Mouse (Mus musculus): ENCODE measurements at regions not wholly inside any gene's neighbourhood (a gene's known extent, or its start where the extent isn't known, plus 50 kb on each side); places are given as distances from the start of the nearest gene placed in this dataset.

DNA sequence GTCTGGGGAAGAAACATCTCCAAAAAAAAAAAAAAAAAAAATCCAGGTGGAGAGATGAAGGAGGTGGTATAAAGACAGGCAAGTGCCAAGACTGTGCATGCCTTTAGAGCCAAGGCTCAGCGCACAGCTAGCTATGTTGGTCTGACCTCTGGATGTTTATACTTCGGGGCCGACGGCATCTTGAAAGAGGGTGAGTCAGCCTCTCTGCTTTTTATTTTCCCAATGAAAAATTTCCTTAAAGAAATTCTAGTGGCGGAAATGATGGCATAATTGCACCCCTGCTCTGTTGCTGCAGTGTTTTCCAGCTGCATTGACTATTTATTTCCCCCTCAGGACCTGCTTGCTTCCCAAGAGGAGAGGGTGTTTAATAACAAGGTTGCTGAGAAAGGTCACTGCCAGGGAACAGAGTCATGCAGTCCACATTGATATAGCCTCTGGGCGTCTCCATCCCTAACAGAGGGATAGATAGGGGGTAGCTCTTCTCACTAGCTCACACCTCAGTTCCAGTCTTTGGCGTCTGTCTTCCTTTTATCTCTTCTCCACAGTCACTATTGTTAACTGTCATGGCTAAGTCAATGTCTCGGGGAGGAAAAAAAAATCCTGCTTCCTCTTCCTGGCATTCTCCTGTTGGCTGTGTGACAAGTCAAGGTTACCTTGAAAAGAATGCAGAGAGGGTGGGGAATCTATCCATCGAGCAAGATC is 599.7 kb upstream of the Fam160b2 start:
- ATAC-seq (ENCODE audit: insufficient read depth) (peak; percentile 80), DNase-seq (ENCODE audit: low read depth in 3 of 3, low spot score in 3 of 3) (no peak)
- Histone ChIP-seq H3K27ac (no peak overlapping the region), H3K27me3 (ENCODE audit: control insufficient read depth, insufficient read depth, low read length) (no peaks in the 10 kb centered on the region), H3K4me1 (replicated peaks; ENCODE audit: control insufficient read depth in 2 of 2, insufficient read depth in 2 of 2, low read length in 1 of 2) (peaks cover 11 to 37% of the 10 kb centered on the region in 2 experiments), H3K4me3 (ENCODE audit: insufficient read depth in 1 of 2, low read depth in 2 of 2, low read length in 2 of 2) (no peak overlapping the region), H3K4me2 (ENCODE audit: low read depth) (no peak overlapping the region), H3K9me3 (ENCODE audit: control insufficient read depth, low read length) (no peaks in the 10 kb centered on the region), H3K36me3 (replicated peaks; ENCODE audit: control insufficient read depth, insufficient read depth, low read depth) (no peaks in the 10 kb centered on the region), H3K9ac (replicated peaks) (no peak overlapping the region)
- WGBS (ENCODE audit: insufficient replicate concordance), result 37% methylated on average over 9 of the region's 9 CpGs
- no peak for TF ChIP-seq CTCF (IDR thresholded peaks at IDR 0.05; ENCODE audit: low read depth)
- TF ChIP-seq EP300 (IDR thresholded peaks at IDR 0.05; ENCODE audit: low read depth), result peak; percentile 67

DNA sequence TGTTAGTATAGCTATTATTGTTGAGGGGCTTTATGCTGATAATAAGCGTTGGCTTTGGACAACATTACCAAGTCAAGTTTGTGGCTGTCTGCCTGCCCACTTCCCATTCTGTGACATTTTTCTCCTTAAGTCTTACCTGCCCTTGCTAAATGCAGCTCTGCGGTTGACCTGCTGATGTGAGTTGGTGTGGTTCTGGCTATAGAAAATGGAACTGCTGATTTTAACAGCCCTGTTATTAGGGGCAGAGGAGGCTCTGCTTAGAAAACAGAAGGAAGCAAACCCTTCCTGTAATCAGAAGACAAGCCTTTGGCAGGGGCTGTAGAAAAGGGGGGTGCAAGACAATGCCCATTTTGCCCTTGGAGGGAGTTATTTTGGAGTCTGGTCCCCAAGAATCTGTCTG is 594.6 kb upstream of the Fam160b2 start:
- Histone ChIP-seq H3K4me3 (ENCODE audit: insufficient read depth in 1 of 2, low read depth in 2 of 2, low read length in 2 of 2) (no peak overlapping the region), H3K9ac (replicated peaks) (no peak overlapping the region), H3K9me3 (ENCODE audit: control insufficient read depth, low read length) (no peaks in the 10 kb centered on the region), H3K27ac (no peak overlapping the region), H3K4me1 (replicated peaks; ENCODE audit: control insufficient read depth in 2 of 2, insufficient read depth in 2 of 2, low read length in 1 of 2) (peaks cover 2 to 8% of the 10 kb centered on the region in 2 experiments), H3K27me3 (ENCODE audit: control insufficient read depth, insufficient read depth, low read length) (no peaks in the 10 kb centered on the region), H3K36me3 (replicated peaks; ENCODE audit: control insufficient read depth, insufficient read depth, low read depth) (no peaks in the 10 kb centered on the region), H3K4me2 (ENCODE audit: low read depth) (no peak overlapping the region)
- WGBS (ENCODE audit: insufficient replicate concordance), result 46% methylated on average over 2 of the region's 2 CpGs
- no peak for TF ChIP-seq CTCF (IDR thresholded peaks at IDR 0.05; ENCODE audit: low read depth)
- TF ChIP-seq EP300 (IDR thresholded peaks at IDR 0.05; ENCODE audit: low read depth), result no peak
- ATAC-seq (ENCODE audit: insufficient read depth) (no peak), DNase-seq (ENCODE audit: low read depth in 3 of 3, low spot score in 3 of 3) (no peak)

DNA sequence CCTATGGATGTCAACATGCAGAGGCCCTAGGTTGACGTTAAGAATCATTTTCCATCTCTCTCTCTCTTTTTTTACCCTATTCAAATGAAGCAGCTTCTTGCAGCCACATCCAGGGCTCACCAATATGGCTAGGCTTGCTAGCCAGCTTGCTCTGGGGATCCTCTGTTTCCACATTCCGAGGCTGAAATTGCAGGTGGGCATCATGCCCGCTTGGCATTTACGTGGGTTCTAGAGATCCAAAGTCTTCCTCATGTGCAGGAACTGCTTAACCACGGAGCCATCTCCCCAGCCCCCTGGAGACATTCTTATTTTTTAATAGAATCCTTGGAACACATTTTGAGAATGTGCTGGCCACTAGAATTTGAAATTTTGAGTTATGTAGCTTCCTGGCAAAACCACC is 592.9 kb upstream of the Fam160b2 start:
- Histone ChIP-seq H3K4me2 (ENCODE audit: low read depth) (no peak overlapping the region), H3K4me1 (replicated peaks; ENCODE audit: control insufficient read depth in 2 of 2, insufficient read depth in 2 of 2, low read length in 1 of 2) (peaks cover 0 to 2% of the 10 kb centered on the region in 2 experiments; a peak in 1 of 4 replicates), H3K4me3 (ENCODE audit: insufficient read depth in 1 of 2, low read depth in 2 of 2, low read length in 2 of 2) (no peak overlapping the region), H3K27ac (no peak overlapping the region), H3K27me3 (ENCODE audit: control insufficient read depth, insufficient read depth, low read length) (no peaks in the 10 kb centered on the region), H3K9ac (replicated peaks) (no peak overlapping the region), H3K36me3 (replicated peaks; ENCODE audit: control insufficient read depth, insufficient read depth, low read depth) (no peaks in the 10 kb centered on the region), H3K9me3 (ENCODE audit: control insufficient read depth, low read length) (no peaks in the 10 kb centered on the region)
- 60% methylated on average over 5 of the region's 5 CpGs for WGBS (ENCODE audit: insufficient replicate concordance)
- ATAC-seq (ENCODE audit: insufficient read depth) (no peak), DNase-seq (ENCODE audit: low read depth in 3 of 3, low spot score in 3 of 3) (no peak)
- no peak for TF ChIP-seq EP300 (IDR thresholded peaks at IDR 0.05; ENCODE audit: low read depth)
- no peak for TF ChIP-seq CTCF (IDR thresholded peaks at IDR 0.05; ENCODE audit: low read depth)

- H3K4me1 ChIP-seq (replicated peaks; ENCODE audit: control insufficient read depth in 2 of 2, insufficient read depth in 2 of 2, low read length in 1 of 2), result peaks cover 0 to 2% of the 10 kb centered on the region in 2 experiments; a peak in 1 of 4 replicates
- no peaks in the 10 kb centered on the region for H3K27me3 ChIP-seq (ENCODE audit: control insufficient read depth, insufficient read depth, low read length)
- H3K4me2 ChIP-seq (ENCODE audit: low read depth), result no peak overlapping the region
- 15% methylated on average over 2 of the region's 2 CpGs for WGBS (ENCODE audit: insufficient replicate concordance)
- no peak overlapping the region for H3K4me3 ChIP-seq (ENCODE audit: insufficient read depth in 1 of 2, low read depth in 2 of 2, low read length in 2 of 2)
- TF ChIP-seq EP300 (IDR thresholded peaks at IDR 0.05; ENCODE audit: low read depth) (no peak), CTCF (IDR thresholded peaks at IDR 0.05; ENCODE audit: low read depth) (no peak)
- DNase-seq (ENCODE audit: low read depth in 3 of 3, low spot score in 3 of 3) (no peak), ATAC-seq (ENCODE audit: insufficient read depth) (no peak)
- H3K27ac ChIP-seq, result no peak overlapping the region
- H3K9me3 ChIP-seq (ENCODE audit: control insufficient read depth, low read length), result no peaks in the 10 kb centered on the region
- H3K36me3 ChIP-seq (replicated peaks; ENCODE audit: control insufficient read depth, insufficient read depth, low read depth), result no peaks in the 10 kb centered on the region
- H3K9ac ChIP-seq (replicated peaks), result no peak overlapping the region
Measured at GRCm38 (mm10) chr14:71189360-71189759, 589.7 kb upstream of the Fam160b2 start.

DNA sequence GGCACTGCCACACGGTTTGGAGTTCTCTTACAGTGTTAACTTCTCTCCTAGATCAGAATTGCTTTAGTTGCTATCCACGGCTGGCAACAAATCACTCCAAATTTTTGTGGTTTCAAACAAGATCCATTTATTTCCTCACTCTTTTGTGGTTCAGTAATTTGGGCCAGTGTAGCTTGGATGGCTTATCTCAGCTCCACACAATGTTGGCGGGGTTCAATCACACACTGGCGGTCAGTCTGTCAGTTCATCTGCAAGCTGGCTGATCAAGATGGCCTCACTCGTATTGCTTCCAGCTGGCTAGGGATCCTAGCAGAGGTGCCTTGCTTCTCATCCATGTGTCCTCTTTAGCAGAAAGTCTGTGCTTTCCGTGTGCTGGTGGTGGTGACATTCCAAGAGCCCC is 577.7 kb upstream of the Fam160b2 start:
- Histone ChIP-seq H3K4me1 (replicated peaks; ENCODE audit: control insufficient read depth in 2 of 2, insufficient read depth in 2 of 2, low read length in 1 of 2) (peaks cover 0 to 5% of the 10 kb centered on the region in 2 experiments; a peak in 1 of 4 replicates), H3K9me3 (ENCODE audit: control insufficient read depth, low read length) (no peaks in the 10 kb centered on the region), H3K9ac (replicated peaks) (no peak overlapping the region), H3K36me3 (replicated peaks; ENCODE audit: control insufficient read depth, insufficient read depth, low read depth) (no peaks in the 10 kb centered on the region), H3K27ac (no peak overlapping the region), H3K4me2 (ENCODE audit: low read depth) (no peak overlapping the region), H3K27me3 (ENCODE audit: control insufficient read depth, insufficient read depth, low read length) (no peaks in the 10 kb centered on the region; the same call in 1 of the 2 replicates), H3K4me3 (ENCODE audit: insufficient read depth in 1 of 2, low read depth in 2 of 2, low read length in 2 of 2) (no peak overlapping the region)
- TF ChIP-seq EP300 (IDR thresholded peaks at IDR 0.05; ENCODE audit: low read depth), result no peak
- ATAC-seq (ENCODE audit: insufficient read depth) (no peak), DNase-seq (ENCODE audit: low read depth in 3 of 3, low spot score in 3 of 3) (no peak)
- WGBS (ENCODE audit: insufficient replicate concordance), result 12% methylated on average over 6 of the region's 6 CpGs
